Mouse (Mus musculus) midbrain, embryonic 11.5 days (tissue): ENCODE measurements around the gene Akap8l. TPM values are rescaled to one million over a fixed set of nuclear protein-coding genes. Genes with fewer than 3 reads are reported as not detected.
A peak's percentile ranks its signal among the peaks of the same experiment; 100 is the strongest.

Experiments used
- ATAC-seq: fragments of 200-750 bp; cut with Nextera tagmentation; 2 replicates; pipeline ENCODE4 v1.8.0; 2017; ENCODE audit warnings: moderate TSS enrichment, moderate library complexity; ENCODE audit not compliant: low FRiP score
- DNase-seq: peaks from one replicate; pipeline ENCODE4 v3.0.0; 2015; ENCODE audit warnings: low spot score; ENCODE audit errors: missing footprints
- H3K27ac ChIP-seq: fragments of 300-500 bp; sonication (generic); 2 replicates; pipeline ENCODE4 v1.5.1; 2014; ENCODE audit warnings: low read depth, low read length
- H3K27me3 ChIP-seq: fragments of 300-500 bp; sonication (generic); 2 replicates; pipeline ENCODE4 v1.6.1; 2014; ENCODE audit warnings: mild to moderate bottlenecking, low read length, moderate library complexity, mixed read lengths; ENCODE audit not compliant: control insufficient read depth, insufficient read depth
- H3K36me3 ChIP-seq: fragments of 300-500 bp; sonication (generic); 2 replicates; pipeline ENCODE4 v1.6.1; 2014; ENCODE audit warnings: mild to moderate bottlenecking, low read length, moderate library complexity, mixed read lengths; ENCODE audit not compliant: control insufficient read depth, insufficient read depth
- H3K4me1 ChIP-seq: fragments of 300-500 bp; sonication (generic); 2 replicates; pipeline ENCODE4 v1.6.1; 2014; ENCODE audit warnings: low read length; ENCODE audit not compliant: control insufficient read depth, insufficient read depth
- H3K4me2 ChIP-seq: fragments of 300-500 bp; sonication (generic); 2 replicates; pipeline ENCODE4 v1.6.1; 2014; ENCODE audit warnings: mild to moderate bottlenecking, moderate library complexity
- H3K4me3 ChIP-seq: fragments of 300-500 bp; sonication (generic); 2 replicates; pipeline ENCODE4 v1.5.1; 2014; ENCODE audit warnings: low read depth, low read length
- H3K9ac ChIP-seq: fragments of 300-500 bp; sonication (generic); 2 replicates; pipeline ENCODE4 v1.6.1; 2014; ENCODE audit warnings: low read length
- H3K9me3 ChIP-seq: fragments of 300-500 bp; sonication (generic); 2 replicates; pipeline ENCODE4 v1.6.1; 2016; ENCODE audit warnings: low read length; ENCODE audit not compliant: control insufficient read depth
- WGBS: fragments of 180-500 bp; shearing (Covaris S2); extraction: QIAGEN DNeasy Blood & Tissue Kit; methylation state at CpG from one replicate; pipeline ENCODE4 v1.1.7; 2014; 5-methylcytosine and 5-hydroxymethylcytosine counted together
- polyA plus RNA-seq: library from polyadenylated mRNA; unstranded; fragments of >200 nt; fragmentation: Nextera tagmentation; extraction: Ambion mirVana; gene quantifications from 2 replicates; pipeline ENCODE4 v1.2.1, GENCODE M21; 2014

Akap8l gene
- polyA plus RNA-seq, 1 experiment from 2014 or later, result 67.1 TPM

- Histone ChIP-seq H3K36me3 (no peaks in the 10 kb centered on the region), H3K4me2 (peak overlapping the region; percentile 59), H3K9ac (peak overlapping the region; percentile 97; the same call in 1 of the 2 replicates), H3K4me3 (peak overlapping the region; percentile 99), H3K4me1 (peaks cover 10% of the 10 kb centered on the region), H3K27me3 (no peaks in the 10 kb centered on the region), H3K27ac (peak overlapping the region; percentile 98; the same call in 1 of the 2 replicates), H3K9me3 (no peaks in the 10 kb centered on the region)
- WGBS, result 58% methylated on average over 6 of the region's 6 CpGs
- DNase-seq (no peak), ATAC-seq (peak; percentile 8; the same call in 1 of the 2 replicates)
Measured at GRCm38 (mm10) chr17:32285138-32285670, 65.2 kb downstream of the Akap8l start.

- Histone ChIP-seq H3K27me3 (no peaks in the 10 kb centered on the region), H3K4me2 (peak within 1 kb of the TSS; percentile 59), H3K9ac (peak within 1 kb of the TSS; percentile 97), H3K4me1 (peaks cover 10% of the 10 kb centered on the region), H3K9me3 (no peaks in the 10 kb centered on the region), H3K36me3 (no peaks in the 10 kb centered on the region), H3K27ac (peak within 1 kb of the TSS; percentile 98), H3K4me3 (peak within 1 kb of the TSS; percentile 99)
- WGBS, result under 1% methylated on average over 85 of the region's 100 CpGs
- peak; percentile 100 for DNase-seq
- ATAC-seq, result peak; percentile 93
Measured at GRCm38 (mm10) chr17:32284262-32285137, 65.9 kb downstream of the Akap8l start, which contains the start of gene Brd4. Gene Brd4 (minus strand): TSS chr17:32284722.

- H3K4me1 ChIP-seq, result peaks cover 10% of the 10 kb centered on the region
- H3K9me3 ChIP-seq, result no peaks in the 10 kb centered on the region
- peak overlapping the region; percentile 99 for H3K4me3 ChIP-seq
- peak overlapping the region; percentile 98 for H3K27ac ChIP-seq
- under 1% methylated on average over 28 of the region's 41 CpGs for WGBS
- peak overlapping the region; percentile 97 for H3K9ac ChIP-seq
- DNase-seq (peak; percentile 96), ATAC-seq (peak; percentile 70)
- H3K27me3 ChIP-seq, result no peaks in the 10 kb centered on the region
- H3K4me2 ChIP-seq, result peak overlapping the region; percentile 59
- no peaks in the 10 kb centered on the region for H3K36me3 ChIP-seq
Measured at GRCm38 (mm10) chr17:32283771-32284221, 66.6 kb downstream of the Akap8l start.

- Histone ChIP-seq H3K4me2 (peak overlapping the region; percentile 59), H3K27ac (peak overlapping the region; percentile 98; the same call in 1 of the 2 replicates), H3K4me3 (peak overlapping the region; percentile 99), H3K27me3 (no peaks in the 10 kb centered on the region), H3K9me3 (no peaks in the 10 kb centered on the region), H3K4me1 (peaks cover 10% of the 10 kb centered on the region), H3K36me3 (no peaks in the 10 kb centered on the region), H3K9ac (peak overlapping the region; percentile 97)
- DNase-seq, result no peak
- no peak for ATAC-seq
- WGBS, result 9% methylated on average over 7 of the region's 7 CpGs
Measured at GRCm38 (mm10) chr17:32283341-32283740, 67.1 kb downstream of the Akap8l start.

GRCm38 (mm10) chr17:32281611-32282310 lies 68.6 kb downstream of the Akap8l start:
- Histone ChIP-seq H3K27me3 (no peaks in the 10 kb centered on the region), H3K27ac (no peak overlapping the region), H3K9ac (no peak overlapping the region), H3K4me1 (peaks cover 10% of the 10 kb centered on the region), H3K36me3 (no peaks in the 10 kb centered on the region), H3K4me3 (no peak overlapping the region), H3K4me2 (no peak overlapping the region), H3K9me3 (no peaks in the 10 kb centered on the region)
- ATAC-seq, result no peak
- DNase-seq, result no peak
- WGBS, result 92% methylated on average over 4 of the region's 4 CpGs

- 95% methylated on average over 2 of the region's 2 CpGs for WGBS
- Histone ChIP-seq H3K9ac (no peak overlapping the region), H3K9me3 (no peaks in the 10 kb centered on the region), H3K27ac (no peak overlapping the region), H3K27me3 (no peaks in the 10 kb centered on the region), H3K4me1 (peaks cover 10% of the 10 kb centered on the region), H3K36me3 (no peaks in the 10 kb centered on the region), H3K4me3 (no peak overlapping the region), H3K4me2 (no peak overlapping the region)
- DNase-seq (no peak), ATAC-seq (no peak)
Measured at GRCm38 (mm10) chr17:32281126-32281525, 69.3 kb downstream of the Akap8l start.

- WGBS, result 96% methylated on average over 3 of the region's 3 CpGs
- Histone ChIP-seq H3K9ac (no peak overlapping the region), H3K4me3 (no peak overlapping the region), H3K36me3 (no peaks in the 10 kb centered on the region), H3K27me3 (no peaks in the 10 kb centered on the region), H3K9me3 (no peaks in the 10 kb centered on the region), H3K4me2 (no peak overlapping the region), H3K27ac (no peak overlapping the region), H3K4me1 (peaks cover 10% of the 10 kb centered on the region)
- no peak for DNase-seq
- ATAC-seq, result no peak
Measured at GRCm38 (mm10) chr17:32280575-32280974, 69.8 kb downstream of the Akap8l start.

- H3K9me3 ChIP-seq, result no peaks in the 10 kb centered on the region
- H3K9ac ChIP-seq, result no peak overlapping the region
- 87% methylated on average over 1 of the region's 1 CpGs for WGBS
- no peak overlapping the region for H3K4me2 ChIP-seq
- DNase-seq (no peak), ATAC-seq (no peak)
- 0 out of 2 replicates have a peak, but pooled peaks cover 2% of the 10 kb centered on the region for H3K4me1 ChIP-seq
- H3K27me3 ChIP-seq, result no peaks in the 10 kb centered on the region
- no peak overlapping the region for H3K27ac ChIP-seq
- H3K4me3 ChIP-seq, result no peak overlapping the region
- H3K36me3 ChIP-seq, result no peaks in the 10 kb centered on the region
Measured at GRCm38 (mm10) chr17:32277201-32277600, 73.2 kb downstream of the Akap8l start.
